Mouse (Mus musculus): ENCODE measurements around the gene Vmp1. TPM values are rescaled to one million over a fixed set of nuclear protein-coding genes. Genes with fewer than 3 reads are reported as not detected.

Gene Vmp1
- 387 and 408 TPM in 2 replicates for polyA plus RNA-seq (2015; fragmentation: Nextera tagmentation; extraction: Ambion mirVana)

DNA sequence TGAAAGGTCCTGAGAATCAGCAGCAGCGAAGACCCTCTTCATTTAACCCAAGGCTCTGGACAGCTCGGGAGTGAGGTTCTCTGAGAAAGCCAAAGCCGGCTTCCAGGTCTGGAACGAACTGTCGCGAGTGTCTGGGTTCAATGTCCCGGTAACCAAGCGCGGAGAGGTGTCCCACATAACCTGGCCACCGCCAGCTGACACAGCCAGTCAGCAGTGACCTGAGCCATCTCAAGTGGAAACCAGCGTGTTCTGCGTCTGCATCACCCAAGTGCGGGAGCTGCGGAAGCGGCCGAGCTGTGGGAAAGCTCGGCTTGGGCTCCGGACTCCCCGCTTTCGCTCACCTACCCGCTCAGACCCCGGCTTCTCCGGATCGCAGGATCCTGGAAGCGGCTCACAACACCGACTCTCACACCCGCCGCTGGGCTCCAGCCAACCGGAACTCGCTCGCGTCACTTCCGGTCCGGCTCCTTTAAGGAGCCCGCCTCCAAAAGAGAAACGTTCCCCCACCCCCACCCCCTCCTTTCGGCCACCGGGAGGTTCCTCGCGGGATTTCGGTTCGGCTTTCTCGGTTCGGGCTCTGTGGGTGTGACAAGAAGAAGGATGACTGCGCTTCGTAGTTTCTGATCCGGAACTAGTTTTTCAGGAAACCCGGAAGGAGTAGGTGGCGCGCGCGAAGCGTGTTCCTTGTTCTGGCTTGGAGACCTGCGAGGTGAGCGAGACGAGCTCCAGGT, at the start of gene Vmp1, which contains the start of gene Ptrh2:
Vmp1 (minus strand) TSS at position 442 of the 731 bp plus-strand sequence.
Ptrh2 (plus strand) TSS at position 591 of the 731 bp plus-strand sequence.
- ATAC-seq = peak; percentile 88

DNA sequence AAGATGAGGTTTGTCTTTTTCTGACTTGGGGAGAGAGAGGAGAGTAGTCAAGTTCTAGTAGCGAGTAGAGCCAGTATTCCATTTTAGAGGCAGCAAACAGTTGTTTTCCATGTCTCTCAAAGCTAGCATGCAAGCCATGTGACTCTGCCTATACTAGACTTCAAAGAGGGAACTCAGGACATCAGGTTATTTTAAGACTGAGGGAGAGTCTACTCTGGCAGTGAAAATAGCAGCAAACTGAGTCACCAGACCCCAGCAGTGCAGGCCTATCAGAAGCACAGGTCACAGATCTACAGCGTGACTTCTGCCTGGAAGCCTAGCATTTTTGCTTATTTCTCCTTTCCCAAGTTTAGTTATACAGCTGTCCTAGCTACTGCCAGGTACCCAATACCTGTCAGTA, 47.8 kb upstream of the Vmp1 start:
- H3K4me2 ChIP-seq (replicated peaks; ENCODE audit: low read depth) = no peak overlapping the region
- H3K36me3 ChIP-seq (ENCODE audit: control insufficient read depth, insufficient read depth) = peaks cover 54% of the 10 kb centered on the region
- no peaks in the 10 kb centered on the region for H3K4me1 ChIP-seq (replicated peaks; ENCODE audit: control insufficient read depth, insufficient read depth, low read length)
- no peak overlapping the region for H3K4me3 ChIP-seq (ENCODE audit: low read depth, low read length)
- H3K27ac ChIP-seq (ENCODE audit: low read depth, low read length) = no peak overlapping the region
- H3K9me3 ChIP-seq (ENCODE audit: control insufficient read depth) = no peaks in the 10 kb centered on the region
- H3K9ac ChIP-seq (ENCODE audit: low read depth, low read length) = no peak overlapping the region
- no peak for TF ChIP-seq CTCF (IDR thresholded peaks at IDR 0.05; ENCODE audit: low read depth)
- H3K27me3 ChIP-seq (replicated peaks; ENCODE audit: control insufficient read depth, insufficient read depth, low read length) = no peaks in the 10 kb centered on the region
- ATAC-seq = no peak
- WGBS = 79% methylated on average over 2 of the region's 2 CpGs

More for the DNA sequence above, at the start of gene Vmp1, which contains the start of gene Ptrh2:
- no peak for TF ChIP-seq CTCF (IDR thresholded peaks at IDR 0.05; ENCODE audit: low read depth)
- peak within 1 kb of the TSS; percentile 84 for H3K4me3 ChIP-seq (ENCODE audit: low read depth, low read length)
- peak within 1 kb of the TSS; percentile 83 for H3K4me2 ChIP-seq (replicated peaks; ENCODE audit: low read depth)
- H3K27ac ChIP-seq (ENCODE audit: low read depth, low read length) = peak within 1 kb of the TSS; percentile 87
- peak within 1 kb of the TSS; percentile 90 for H3K9ac ChIP-seq (ENCODE audit: low read depth, low read length)
- under 1% methylated on average over 56 of the region's 56 CpGs for WGBS
- no peaks in the 10 kb centered on the region for H3K27me3 ChIP-seq (replicated peaks; ENCODE audit: control insufficient read depth, insufficient read depth, low read length)
- no peaks in the 10 kb centered on the region for H3K36me3 ChIP-seq (ENCODE audit: control insufficient read depth, insufficient read depth)
- no peaks in the 10 kb centered on the region for H3K9me3 ChIP-seq (ENCODE audit: control insufficient read depth)
- 0 out of 2 replicates have a peak, but pooled peaks cover 6% of the 10 kb centered on the region for H3K4me1 ChIP-seq (replicated peaks; ENCODE audit: control insufficient read depth, insufficient read depth, low read length)

DNA sequence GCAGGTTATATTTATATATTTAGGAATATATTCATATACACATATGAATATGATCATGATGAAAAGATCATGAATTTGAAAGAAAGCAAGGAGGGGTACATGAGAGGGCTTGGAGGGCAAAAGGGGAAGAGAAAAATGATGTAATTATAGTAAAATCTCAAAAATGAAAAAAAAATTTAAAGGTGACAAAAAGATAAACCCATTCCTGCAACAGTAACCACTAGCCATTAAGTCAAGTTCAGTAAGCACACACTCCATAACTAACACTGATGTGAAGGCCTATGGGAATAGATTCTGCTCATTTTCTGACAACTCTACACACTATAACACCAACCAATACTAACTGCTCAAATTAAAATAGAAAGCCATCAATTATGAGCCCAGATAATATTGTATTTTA, 42.0 kb upstream of the Vmp1 start:
- TF ChIP-seq CTCF (IDR thresholded peaks at IDR 0.05; ENCODE audit: low read depth) = no peak
- Histone ChIP-seq H3K9ac (ENCODE audit: low read depth, low read length) (no peak overlapping the region), H3K27ac (ENCODE audit: low read depth, low read length) (no peak overlapping the region), H3K36me3 (ENCODE audit: control insufficient read depth, insufficient read depth) (peaks cover 60% of the 10 kb centered on the region), H3K9me3 (ENCODE audit: control insufficient read depth) (no peaks in the 10 kb centered on the region), H3K4me3 (ENCODE audit: low read depth, low read length) (no peak overlapping the region), H3K4me2 (replicated peaks; ENCODE audit: low read depth) (no peak overlapping the region), H3K27me3 (replicated peaks; ENCODE audit: control insufficient read depth, insufficient read depth, low read length) (no peaks in the 10 kb centered on the region), H3K4me1 (replicated peaks; ENCODE audit: control insufficient read depth, insufficient read depth, low read length) (no peaks in the 10 kb centered on the region)
- ATAC-seq = no peak

- no peak for TF ChIP-seq CTCF (IDR thresholded peaks at IDR 0.05; ENCODE audit: low read depth)
- Histone ChIP-seq H3K9ac (ENCODE audit: low read depth, low read length) (no peak overlapping the region), H3K36me3 (ENCODE audit: control insufficient read depth, insufficient read depth) (peaks cover 65% of the 10 kb centered on the region), H3K27me3 (replicated peaks; ENCODE audit: control insufficient read depth, insufficient read depth, low read length) (no peaks in the 10 kb centered on the region), H3K9me3 (ENCODE audit: control insufficient read depth) (no peaks in the 10 kb centered on the region), H3K4me1 (replicated peaks; ENCODE audit: control insufficient read depth, insufficient read depth, low read length) (no peaks in the 10 kb centered on the region), H3K27ac (ENCODE audit: low read depth, low read length) (no peak overlapping the region), H3K4me3 (ENCODE audit: low read depth, low read length) (no peak overlapping the region), H3K4me2 (replicated peaks; ENCODE audit: low read depth) (no peak overlapping the region)
- 84% methylated on average over 7 of the region's 7 CpGs for WGBS
- no peak for ATAC-seq
Observed at GRCm38 (mm10) chr11:86724982-86725381, 41.3 kb upstream of the Vmp1 start.

DNA sequence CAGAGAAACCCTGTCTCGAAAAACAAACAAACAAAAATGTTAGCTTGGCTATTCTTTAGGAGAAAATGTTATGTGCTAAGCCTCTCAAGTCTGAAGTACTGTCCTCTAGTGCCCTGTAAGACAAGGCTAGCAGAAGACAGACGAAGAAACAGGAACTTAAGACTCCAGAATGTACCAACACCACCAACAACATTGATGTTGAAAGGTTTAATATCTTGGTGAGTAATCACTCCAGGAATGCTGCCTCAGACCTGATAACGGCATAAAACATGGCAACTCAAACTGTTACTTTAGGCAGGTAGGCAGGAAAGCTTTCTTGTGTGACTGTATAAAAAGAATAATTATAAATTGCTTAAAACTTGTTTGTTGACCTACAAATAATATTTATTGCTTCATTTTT, 40.4 kb upstream of the Vmp1 start:
- no peak overlapping the region for H3K4me2 ChIP-seq (replicated peaks; ENCODE audit: low read depth)
- no peaks in the 10 kb centered on the region for H3K4me1 ChIP-seq (replicated peaks; ENCODE audit: control insufficient read depth, insufficient read depth, low read length)
- H3K36me3 ChIP-seq (ENCODE audit: control insufficient read depth, insufficient read depth) = peaks cover 68% of the 10 kb centered on the region
- H3K27ac ChIP-seq (ENCODE audit: low read depth, low read length) = no peak overlapping the region
- no peak for TF ChIP-seq CTCF (IDR thresholded peaks at IDR 0.05; ENCODE audit: low read depth)
- no peak for ATAC-seq
- no peaks in the 10 kb centered on the region for H3K27me3 ChIP-seq (replicated peaks; ENCODE audit: control insufficient read depth, insufficient read depth, low read length)
- 78% methylated on average over 3 of the region's 3 CpGs for WGBS
- H3K4me3 ChIP-seq (ENCODE audit: low read depth, low read length) = no peak overlapping the region
- H3K9ac ChIP-seq (ENCODE audit: low read depth, low read length) = no peak overlapping the region
- no peaks in the 10 kb centered on the region for H3K9me3 ChIP-seq (ENCODE audit: control insufficient read depth)

DNA sequence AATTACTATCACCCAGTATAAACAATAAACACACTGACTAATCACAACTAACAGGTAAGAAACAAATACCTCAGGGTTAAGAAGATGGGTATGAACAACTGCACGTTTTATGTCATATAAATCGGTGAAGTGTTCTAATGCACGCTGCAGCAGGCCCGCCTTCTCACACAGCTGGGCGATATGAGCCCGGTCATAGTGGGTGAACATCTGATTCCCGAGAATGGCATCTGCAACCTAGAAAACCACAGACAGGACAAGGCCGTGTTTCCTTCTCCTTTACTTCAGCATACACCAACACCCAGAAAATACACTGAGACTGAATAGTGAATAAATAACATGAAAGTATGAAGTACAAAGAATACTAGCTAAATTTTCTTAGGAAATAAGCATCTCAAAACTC, 35.8 kb upstream of the Vmp1 start:
- Histone ChIP-seq H3K36me3 (ENCODE audit: control insufficient read depth, insufficient read depth) (peaks cover 70% of the 10 kb centered on the region), H3K4me2 (replicated peaks; ENCODE audit: low read depth) (no peak overlapping the region)
- 90% methylated on average over 8 of the region's 8 CpGs for WGBS

More for the DNA sequence above, 35.8 kb upstream of the Vmp1 start:
- no peaks in the 10 kb centered on the region for H3K9me3 ChIP-seq (ENCODE audit: control insufficient read depth)
- no peaks in the 10 kb centered on the region for H3K4me1 ChIP-seq (replicated peaks; ENCODE audit: control insufficient read depth, insufficient read depth, low read length)
- ATAC-seq = no peak
- no peak overlapping the region for H3K9ac ChIP-seq (ENCODE audit: low read depth, low read length)
- H3K27ac ChIP-seq (ENCODE audit: low read depth, low read length) = no peak overlapping the region
- TF ChIP-seq CTCF (IDR thresholded peaks at IDR 0.05; ENCODE audit: low read depth) = no peak
- no peaks in the 10 kb centered on the region for H3K27me3 ChIP-seq (replicated peaks; ENCODE audit: control insufficient read depth, insufficient read depth, low read length)
- no peak overlapping the region for H3K4me3 ChIP-seq (ENCODE audit: low read depth, low read length)
